Mouse (Mus musculus) adipocyte (in vitro differentiated cells): Measurements from ENCODE around the gene Glod5.

Source experiments
- DNase-seq: peaks from one replicate; pipeline ENCODE4 v3.0.0-alpha.2; 2016; ENCODE audit warnings: low spot score

Gene Glod5

GRCm38 (mm10) chrX:7968226-7968625 is 50.1 kb downstream of the Glod5 start:
- no peak for DNase-seq

GRCm38 (mm10) chrX:7967596-7968201 is 50.6 kb downstream of the Glod5 start:
- DNase-seq = no peak

GRCm38 (mm10) chrX:7966161-7966560 is 52.1 kb downstream of the Glod5 start:
- no peak for DNase-seq

- DNase-seq = no peak
Observed at GRCm38 (mm10) chrX:7963829-7964626, 54.3 kb downstream of the Glod5 start.

- DNase-seq = no peak
Observed at GRCm38 (mm10) chrX:7958868-7959267, 59.4 kb downstream of the Glod5 start.
